Mouse (Mus musculus) heart, embryonic 14.5 days (tissue): ENCODE data around the gene Prg3. TPM values are rescaled to one million over a fixed set of nuclear protein-coding genes. Genes with fewer than 3 reads are reported as not detected.
A peak's percentile ranks its signal among the peaks of the same experiment; 100 is the strongest.

Source experiments
- ATAC-seq: fragments of 200-750 bp; cut with Nextera tagmentation; 2 replicates; pipeline ENCODE4 v1.8.0; 2017; ENCODE audit warnings: low read depth, moderate TSS enrichment; ENCODE audit not compliant: insufficient number of reproducible peaks, insufficient read depth, low FRiP score
- H3K27ac ChIP-seq, 2 experiments: fragments of 200-500 bp in 1 of 2; fragments of 300-500 bp in 1 of 2; sonication (generic) in 1 of 2; replicated peaks in 1 of 2; 2 replicates each; pipeline ENCODE4 v1.5.1; 2012 to 2014; ENCODE audit warnings: low read depth in 2 of 2, low read length in 2 of 2, control low read depth in 1 of 2, mild to moderate bottlenecking in 1 of 2, mixed read lengths in 1 of 2; ENCODE audit not compliant: control insufficient read depth in 1 of 2, insufficient read depth in 1 of 2
- H3K27me3 ChIP-seq: fragments of 300-500 bp; sonication (generic); 2 replicates; pipeline ENCODE4 v1.6.1; 2014; ENCODE audit warnings: mild to moderate bottlenecking, low read length, control low read depth; ENCODE audit not compliant: control insufficient read depth, insufficient read depth
- H3K36me3 ChIP-seq: fragments of 300-500 bp; sonication (generic); 2 replicates; pipeline ENCODE4 v1.6.1; 2014; ENCODE audit warnings: mild to moderate bottlenecking, control low read depth, low read length, mixed read lengths; ENCODE audit not compliant: control insufficient read depth, insufficient read depth
- H3K4me1 ChIP-seq, 2 experiments: fragments of 200-500 bp in 1 of 2; fragments of 300-500 bp in 1 of 2; sonication (generic) in 1 of 2; 2 replicates each; pipeline ENCODE4 v1.6.1; 2012 to 2014; ENCODE audit warnings: low read length in 2 of 2, control low read depth in 1 of 2, mixed read lengths in 1 of 2; ENCODE audit not compliant: control insufficient read depth in 2 of 2, insufficient read depth in 2 of 2
- H3K4me2 ChIP-seq: fragments of 300-500 bp; sonication (generic); 2 replicates; pipeline ENCODE4 v1.6.1; 2014; ENCODE audit warnings: mild to moderate bottlenecking, low read length
- H3K4me3 ChIP-seq, 2 experiments: fragments of 200-500 bp in 1 of 2; fragments of 300-500 bp in 1 of 2; sonication (generic) in 1 of 2; 2 replicates each; pipeline ENCODE4 v1.5.1; 2012 to 2014; ENCODE audit warnings: low read length in 2 of 2, mild to moderate bottlenecking in 2 of 2, control low read depth in 1 of 2, low read depth in 1 of 2, moderate library complexity in 1 of 2; ENCODE audit not compliant: control insufficient read depth in 1 of 2, insufficient read depth in 1 of 2
- H3K9ac ChIP-seq: fragments of 300-500 bp; sonication (generic); 2 replicates; pipeline ENCODE4 v1.6.1; 2014; ENCODE audit warnings: mild to moderate bottlenecking, low read length
- H3K9me3 ChIP-seq: fragments of 300-500 bp; sonication (generic); 2 replicates; pipeline ENCODE4 v1.6.1; 2016; ENCODE audit warnings: low read length, control low read depth; ENCODE audit not compliant: control insufficient read depth
- WGBS: fragments of 180-500 bp; shearing (Covaris S2); extraction: QIAGEN DNeasy Blood & Tissue Kit; methylation state at CpG from one replicate; pipeline ENCODE4 v1.1.7; 2014; 5-methylcytosine and 5-hydroxymethylcytosine counted together
- polyA plus RNA-seq: library from polyadenylated mRNA; unstranded; fragments of >200 nt; fragmentation: Nextera tagmentation; extraction: Ambion mirVana; gene quantifications from 2 replicates; pipeline ENCODE4 v1.2.1, GENCODE M21; 2014

The Prg3 gene
- polyA plus RNA-seq, 1 experiment from 2014 or later, result not detected

DNA sequence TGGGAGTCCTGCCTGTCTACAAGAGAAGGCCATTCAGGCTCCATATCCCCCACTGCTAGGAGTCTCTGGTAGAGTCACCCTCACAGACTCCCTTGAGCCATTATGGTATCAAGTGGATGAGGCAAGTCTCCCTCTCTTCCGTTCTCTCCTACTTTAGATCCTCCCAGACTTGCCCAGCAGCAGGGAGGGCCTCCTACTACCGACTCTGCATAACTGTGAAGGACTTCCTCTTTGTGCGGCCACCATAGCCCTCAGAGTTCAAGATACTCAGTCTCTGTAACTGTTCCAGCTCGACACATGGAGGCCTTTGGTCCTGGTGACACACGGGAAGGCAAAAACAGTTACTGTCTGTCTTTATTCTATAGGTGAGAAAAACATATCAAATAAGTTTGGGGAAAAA, 39.3 kb downstream of the Prg3 start:
- Histone ChIP-seq H3K27ac (no peak overlapping the region), H3K4me3 (no peak overlapping the region), H3K9me3 (no peaks in the 10 kb centered on the region), H3K4me1 (no peaks in the 10 kb centered on the region), H3K4me2 (no peak overlapping the region), H3K9ac (no peak overlapping the region), H3K36me3 (no peaks in the 10 kb centered on the region), H3K27me3 (peaks cover 7% of the 10 kb centered on the region; the same call in 1 of the 2 replicates)
- WGBS, result 62% methylated on average over 5 of the region's 5 CpGs
- no peak for ATAC-seq

- H3K9me3 ChIP-seq, result no peaks in the 10 kb centered on the region
- no peak for ATAC-seq
- H3K4me2 ChIP-seq, result no peak overlapping the region
- H3K27me3 ChIP-seq, result 0 out of 2 replicates have a peak, but pooled peaks cover 5% of the 10 kb centered on the region
- no peak overlapping the region for H3K4me3 ChIP-seq
- no peak overlapping the region for H3K27ac ChIP-seq
- WGBS, result 68% methylated on average over 6 of the region's 6 CpGs
- H3K36me3 ChIP-seq, result no peaks in the 10 kb centered on the region
- H3K4me1 ChIP-seq, result no peaks in the 10 kb centered on the region
- H3K9ac ChIP-seq, result no peak overlapping the region
Measured at GRCm38 (mm10) chr2:85029897-85030296, 41.9 kb downstream of the Prg3 start.

- no peak overlapping the region for H3K4me2 ChIP-seq
- no peak overlapping the region for H3K9ac ChIP-seq
- ATAC-seq, result no peak
- no peaks in the 10 kb centered on the region for H3K36me3 ChIP-seq
- no peak overlapping the region for H3K4me3 ChIP-seq
- WGBS, result 54% methylated on average over 6 of the region's 6 CpGs
- H3K27ac ChIP-seq, result no peak overlapping the region
- H3K27me3 ChIP-seq, result 0 out of 2 replicates have a peak, but pooled peaks cover 5% of the 10 kb centered on the region
- H3K4me1 ChIP-seq, result no peaks in the 10 kb centered on the region
- no peaks in the 10 kb centered on the region for H3K9me3 ChIP-seq
Measured at GRCm38 (mm10) chr2:85030989-85031388, 43.0 kb downstream of the Prg3 start.

GRCm38 (mm10) chr2:85033121-85033520, 45.1 kb downstream of the Prg3 start:
- Histone ChIP-seq H3K4me2 (no peak overlapping the region), H3K4me1 (peaks cover under 1 to 10% of the 10 kb centered on the region in 2 experiments), H3K27ac (no peak overlapping the region), H3K9me3 (no peaks in the 10 kb centered on the region), H3K27me3 (0 out of 2 replicates have a peak, but pooled peaks cover 5% of the 10 kb centered on the region), H3K36me3 (0 out of 2 replicates have a peak, but pooled peaks cover under 1% of the 10 kb centered on the region), H3K4me3 (no peak overlapping the region), H3K9ac (no peak overlapping the region)
- WGBS, result 83% methylated on average over 2 of the region's 2 CpGs
- ATAC-seq, result no peak

DNA sequence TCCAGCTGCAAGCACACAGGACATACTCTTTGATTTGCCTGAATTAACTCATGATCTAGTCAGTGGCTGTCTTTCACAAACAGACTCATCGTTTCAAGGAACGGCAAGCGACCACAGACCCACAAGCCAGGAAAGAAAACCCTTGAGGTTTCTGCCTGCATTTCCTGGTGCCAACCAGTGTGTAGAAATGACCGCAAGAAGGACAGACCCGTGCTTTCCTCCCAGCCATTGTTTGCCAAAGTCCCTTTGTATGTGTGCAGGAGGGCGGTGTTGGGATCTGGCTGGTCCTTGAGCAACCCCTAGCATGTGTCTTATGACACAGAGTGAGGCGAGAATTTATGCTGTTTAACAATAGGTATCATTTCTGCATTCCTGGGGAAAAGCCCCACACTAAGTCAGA, 46.2 kb downstream of the Prg3 start:
- WGBS, result 78% methylated on average over 7 of the region's 7 CpGs

DNA sequence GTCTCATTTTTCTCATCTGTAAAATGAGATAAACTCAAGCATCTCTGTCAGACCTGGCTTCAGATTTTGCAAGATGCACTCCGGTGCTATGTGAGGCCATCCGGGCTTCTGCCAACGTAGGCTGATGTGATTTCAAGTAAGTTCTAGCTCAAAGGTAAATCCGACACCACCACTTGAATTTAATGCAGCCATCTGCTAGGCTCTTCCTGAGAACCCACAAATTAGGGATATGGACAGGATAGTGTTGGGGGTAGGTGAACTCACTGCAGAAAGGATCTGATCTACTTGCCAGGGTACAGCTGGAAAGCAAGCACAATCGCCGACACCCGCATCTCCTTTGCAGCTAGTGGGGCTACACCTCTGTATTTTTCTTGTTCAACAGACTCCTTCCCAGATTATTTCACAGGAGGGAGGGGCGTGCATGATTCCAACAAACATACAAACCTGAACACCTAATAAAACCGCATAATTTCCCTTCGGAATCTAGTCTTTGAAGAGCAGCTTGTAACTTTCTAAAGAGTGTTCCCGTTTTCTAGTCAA, 48.6 kb downstream of the Prg3 start:
- Histone ChIP-seq H3K27ac (peak overlapping the region; percentile 36 to 69; a peak in 2 of 4 replicates), H3K36me3 (peaks cover 35% of the 10 kb centered on the region), H3K9ac (peak overlapping the region; percentile 93), H3K4me1 (peaks cover 3 to 13% of the 10 kb centered on the region in 2 experiments), H3K4me2 (peak overlapping the region; percentile 89), H3K4me3 (peak overlapping the region; percentile 76 to 83), H3K9me3 (no peaks in the 10 kb centered on the region), H3K27me3 (0 out of 2 replicates have a peak, but pooled peaks cover 5% of the 10 kb centered on the region)
- no peak for ATAC-seq
- 9% methylated on average over 11 of the region's 11 CpGs for WGBS

More for the DNA sequence above, 46.2 kb downstream of the Prg3 start:
- ATAC-seq, result no peak
- H3K36me3 ChIP-seq, result peaks cover 11% of the 10 kb centered on the region
- H3K27me3 ChIP-seq, result 0 out of 2 replicates have a peak, but pooled peaks cover 5% of the 10 kb centered on the region
- no peak overlapping the region for H3K4me3 ChIP-seq
- no peak overlapping the region for H3K9ac ChIP-seq
- H3K9me3 ChIP-seq, result no peaks in the 10 kb centered on the region
- no peak overlapping the region for H3K27ac ChIP-seq
- H3K4me1 ChIP-seq, result peaks cover 3 to 13% of the 10 kb centered on the region in 2 experiments
- no peak overlapping the region for H3K4me2 ChIP-seq

GRCm38 (mm10) chr2:85037047-85038026, 49.3 kb downstream of the Prg3 start, which contains the start of the genes Ssrp1 and P2rx3:
Ssrp1 (plus strand) TSS chr2:85037234.
P2rx3 (minus strand) TSS chr2:85037462.
- peak within 1 kb of the TSS; percentile 89 for H3K4me2 ChIP-seq
- 1% methylated on average over 64 of the region's 66 CpGs for WGBS
- peaks cover 3 to 13% of the 10 kb centered on the region in 2 experiments for H3K4me1 ChIP-seq
- H3K27ac ChIP-seq, result peak within 1 kb of the TSS; percentile 36 to 69
- peak within 1 kb of the TSS; percentile 76 to 83 for H3K4me3 ChIP-seq
- H3K27me3 ChIP-seq, result 0 out of 2 replicates have a peak, but pooled peaks cover 5% of the 10 kb centered on the region
- H3K9ac ChIP-seq, result peak within 1 kb of the TSS; percentile 93
- no peaks in the 10 kb centered on the region for H3K9me3 ChIP-seq
- peaks cover 43% of the 10 kb centered on the region for H3K36me3 ChIP-seq
- peak; percentile 94 for ATAC-seq
